Mouse (Mus musculus): ENCODE results near the gene Phospho1. TPM values are rescaled to one million over a fixed set of nuclear protein-coding genes. Genes with fewer than 3 reads are reported as not detected.
A peak's percentile ranks its signal among the peaks of the same experiment; 100 is the strongest.

The Phospho1 gene
- polyA plus RNA-seq, 2 experiments, result 5.7 to 22.0 TPM

- no peaks in the 10 kb centered on the region for H3K27me3 ChIP-seq (ENCODE audit: control insufficient read depth, insufficient read depth, low read length)
- peak overlapping the region; percentile 60 for H3K4me2 ChIP-seq (ENCODE audit: low read depth)
- TF ChIP-seq EP300 (IDR thresholded peaks at IDR 0.05; ENCODE audit: low read depth) (no peak), CTCF (IDR thresholded peaks at IDR 0.05; ENCODE audit: low read depth) (no peak)
- no peaks in the 10 kb centered on the region for H3K36me3 ChIP-seq (replicated peaks; ENCODE audit: control insufficient read depth, insufficient read depth, low read depth)
- H3K9me3 ChIP-seq (ENCODE audit: control insufficient read depth, low read length), result peaks cover 4% of the 10 kb centered on the region; the same call in 1 of the 2 replicates
- DNase-seq (ENCODE audit: low read depth in 3 of 3, low spot score in 3 of 3) (no peak), ATAC-seq (ENCODE audit: insufficient read depth) (no peak)
- 40% methylated on average over 5 of the region's 5 CpGs for WGBS (ENCODE audit: insufficient replicate concordance)
- peaks cover 61% of the 10 kb centered on the region in 2 experiments for H3K4me1 ChIP-seq (replicated peaks; ENCODE audit: control insufficient read depth in 2 of 2, insufficient read depth in 2 of 2, low read length in 1 of 2)
- H3K4me3 ChIP-seq (ENCODE audit: insufficient read depth in 1 of 2, low read depth in 2 of 2, low read length in 2 of 2), result no peak overlapping the region
- peak overlapping the region; percentile 100 for H3K27ac ChIP-seq
- peak overlapping the region; percentile 72 for H3K9ac ChIP-seq (replicated peaks)
These were observed 14.7 kb upstream of the Phospho1 start for GRCm38 (mm10) chr11:95809603-95810002.

- peaks cover 49% of the 10 kb centered on the region in 2 experiments for H3K4me1 ChIP-seq (replicated peaks; ENCODE audit: control insufficient read depth in 2 of 2, insufficient read depth in 2 of 2, low read length in 1 of 2)
- H3K9me3 ChIP-seq (ENCODE audit: control insufficient read depth, low read length), result peaks cover 4% of the 10 kb centered on the region; the same call in 1 of the 2 replicates
- no peak overlapping the region for H3K9ac ChIP-seq (replicated peaks)
- no peaks in the 10 kb centered on the region for H3K27me3 ChIP-seq (ENCODE audit: control insufficient read depth, insufficient read depth, low read length)
- H3K4me2 ChIP-seq (ENCODE audit: low read depth), result no peak overlapping the region
- DNase-seq (ENCODE audit: low read depth in 3 of 3, low spot score in 3 of 3) (no peak), ATAC-seq (ENCODE audit: insufficient read depth) (no peak)
- WGBS (ENCODE audit: insufficient replicate concordance), result 58% methylated on average over 7 of the region's 7 CpGs
- H3K36me3 ChIP-seq (replicated peaks; ENCODE audit: control insufficient read depth, insufficient read depth, low read depth), result no peaks in the 10 kb centered on the region
- H3K27ac ChIP-seq, result peak overlapping the region; percentile 100
- TF ChIP-seq CTCF (IDR thresholded peaks at IDR 0.05; ENCODE audit: low read depth), result no peak
- no peak for TF ChIP-seq EP300 (IDR thresholded peaks at IDR 0.05; ENCODE audit: low read depth)
- no peak overlapping the region for H3K4me3 ChIP-seq (ENCODE audit: insufficient read depth in 1 of 2, low read depth in 2 of 2, low read length in 2 of 2)
These were observed 13.5 kb upstream of the Phospho1 start for GRCm38 (mm10) chr11:95810828-95811227.

- Histone ChIP-seq H3K27ac (peak overlapping the region; percentile 2), H3K36me3 (replicated peaks; ENCODE audit: control insufficient read depth, insufficient read depth, low read depth) (no peaks in the 10 kb centered on the region), H3K27me3 (ENCODE audit: control insufficient read depth, insufficient read depth, low read length) (no peaks in the 10 kb centered on the region), H3K4me3 (ENCODE audit: insufficient read depth in 1 of 2, low read depth in 2 of 2, low read length in 2 of 2) (no peak overlapping the region), H3K4me1 (replicated peaks; ENCODE audit: control insufficient read depth in 2 of 2, insufficient read depth in 2 of 2, low read length in 1 of 2) (peaks cover 39 to 40% of the 10 kb centered on the region in 2 experiments), H3K4me2 (ENCODE audit: low read depth) (no peak overlapping the region), H3K9ac (replicated peaks) (no peak overlapping the region), H3K9me3 (ENCODE audit: control insufficient read depth, low read length) (peaks cover 4% of the 10 kb centered on the region; the same call in 1 of the 2 replicates)
- 79% methylated on average over 6 of the region's 6 CpGs for WGBS (ENCODE audit: insufficient replicate concordance)
- TF ChIP-seq EP300 (IDR thresholded peaks at IDR 0.05; ENCODE audit: low read depth) (no peak), CTCF (IDR thresholded peaks at IDR 0.05; ENCODE audit: low read depth) (no peak)
- ATAC-seq (ENCODE audit: insufficient read depth) (no peak), DNase-seq (ENCODE audit: low read depth in 3 of 3, low spot score in 3 of 3) (no peak)
These were observed 12.6 kb upstream of the Phospho1 start for GRCm38 (mm10) chr11:95811741-95812140.

GRCm38 (mm10) chr11:95812224-95812623 is 12.1 kb upstream of the Phospho1 start:
- Histone ChIP-seq H3K4me3 (ENCODE audit: insufficient read depth in 1 of 2, low read depth in 2 of 2, low read length in 2 of 2) (no peak overlapping the region), H3K9ac (replicated peaks) (no peak overlapping the region), H3K36me3 (replicated peaks; ENCODE audit: control insufficient read depth, insufficient read depth, low read depth) (no peaks in the 10 kb centered on the region), H3K27me3 (ENCODE audit: control insufficient read depth, insufficient read depth, low read length) (no peaks in the 10 kb centered on the region), H3K4me2 (ENCODE audit: low read depth) (no peak overlapping the region), H3K27ac (peak overlapping the region; percentile 2), H3K9me3 (ENCODE audit: control insufficient read depth, low read length) (peaks cover 4% of the 10 kb centered on the region; the same call in 1 of the 2 replicates), H3K4me1 (replicated peaks; ENCODE audit: control insufficient read depth in 2 of 2, insufficient read depth in 2 of 2, low read length in 1 of 2) (peaks cover 35% of the 10 kb centered on the region in 2 experiments)
- DNase-seq (ENCODE audit: low read depth in 3 of 3, low spot score in 3 of 3) (no peak), ATAC-seq (ENCODE audit: insufficient read depth) (no peak)
- WGBS (ENCODE audit: insufficient replicate concordance), result 73% methylated on average over 4 of the region's 4 CpGs
- TF ChIP-seq EP300 (IDR thresholded peaks at IDR 0.05; ENCODE audit: low read depth), result no peak
- no peak for TF ChIP-seq CTCF (IDR thresholded peaks at IDR 0.05; ENCODE audit: low read depth)

GRCm38 (mm10) chr11:95814101-95814500 is 10.2 kb upstream of the Phospho1 start:
- Histone ChIP-seq H3K36me3 (replicated peaks; ENCODE audit: control insufficient read depth, insufficient read depth, low read depth) (no peaks in the 10 kb centered on the region), H3K27me3 (ENCODE audit: control insufficient read depth, insufficient read depth, low read length) (no peaks in the 10 kb centered on the region), H3K4me1 (replicated peaks; ENCODE audit: control insufficient read depth in 2 of 2, insufficient read depth in 2 of 2, low read length in 1 of 2) (peaks cover 18 to 20% of the 10 kb centered on the region in 2 experiments), H3K9ac (replicated peaks) (no peak overlapping the region), H3K4me3 (ENCODE audit: insufficient read depth in 1 of 2, low read depth in 2 of 2, low read length in 2 of 2) (no peak overlapping the region), H3K4me2 (ENCODE audit: low read depth) (no peak overlapping the region), H3K9me3 (ENCODE audit: control insufficient read depth, low read length) (no peaks in the 10 kb centered on the region), H3K27ac (no peak overlapping the region)
- DNase-seq (ENCODE audit: low read depth in 3 of 3, low spot score in 3 of 3), result no peak
- ATAC-seq (ENCODE audit: insufficient read depth), result no peak
- 80% methylated on average over 2 of the region's 2 CpGs for WGBS (ENCODE audit: insufficient replicate concordance)
- no peak for TF ChIP-seq EP300 (IDR thresholded peaks at IDR 0.05; ENCODE audit: low read depth)
- TF ChIP-seq CTCF (IDR thresholded peaks at IDR 0.05; ENCODE audit: low read depth), result no peak

All from liver, embryonic 14.5 days (tissue).